Mouse (Mus musculus) right cerebral cortex, postnatal 10 days (tissue): Measurements from ENCODE around the gene Gm609.
"Not testable (repeated sequence)": the region's sequence is repeated elsewhere in the genome, so short reads cannot be mapped to it uniquely, and the experiment has no call there.

Source experiments
- DNase-seq, 2 experiments: peaks; one replicate each; pipeline ENCODE4 v3.0.0; 2021; ENCODE audit warnings: low spot score in 2 of 2

Gene Gm609

DNA sequence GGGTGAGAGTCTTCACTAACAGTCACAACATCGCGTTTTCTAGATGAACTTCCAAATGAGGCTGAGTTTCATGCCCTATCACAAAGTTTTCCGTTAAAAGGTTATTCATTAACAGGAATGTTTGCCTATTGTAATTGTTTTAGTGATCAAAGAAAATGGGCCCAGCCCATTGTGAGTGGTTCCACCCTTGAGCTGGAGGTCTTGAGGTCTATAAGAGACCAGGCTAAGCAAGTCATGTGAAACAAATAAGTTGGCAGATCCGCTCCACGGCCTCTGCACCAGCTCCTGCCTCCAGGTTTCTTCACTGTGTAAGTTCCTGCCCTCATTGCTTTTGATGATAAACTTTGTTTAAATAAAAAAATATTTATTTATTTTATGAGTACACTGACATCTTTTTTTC is at the start of gene Gm609:
Gene Gm609 (minus strand): TSS at position 43 of the 400 bp plus-strand sequence.
- no peak for DNase-seq

DNA sequence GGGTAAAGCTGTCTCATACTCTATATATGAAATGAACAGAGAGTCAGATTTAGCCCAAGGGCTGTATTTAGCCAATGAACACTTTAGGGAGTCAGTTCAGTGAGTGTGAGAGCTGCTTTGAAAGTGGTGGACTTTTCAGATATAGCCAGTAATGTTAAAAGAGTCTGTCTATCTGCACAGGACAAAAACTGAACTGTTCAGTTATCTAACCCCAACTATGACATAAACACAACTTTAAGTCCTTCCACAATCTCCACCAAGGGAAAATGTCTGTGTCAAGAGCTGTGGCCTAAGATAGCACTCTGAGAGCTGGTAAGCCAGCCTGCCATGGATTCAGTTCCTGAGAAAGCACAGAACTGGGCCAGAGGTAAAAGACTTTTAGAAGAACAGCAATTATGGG is 49.3 kb upstream of the Gm609 start:
- no peak for DNase-seq

DNA sequence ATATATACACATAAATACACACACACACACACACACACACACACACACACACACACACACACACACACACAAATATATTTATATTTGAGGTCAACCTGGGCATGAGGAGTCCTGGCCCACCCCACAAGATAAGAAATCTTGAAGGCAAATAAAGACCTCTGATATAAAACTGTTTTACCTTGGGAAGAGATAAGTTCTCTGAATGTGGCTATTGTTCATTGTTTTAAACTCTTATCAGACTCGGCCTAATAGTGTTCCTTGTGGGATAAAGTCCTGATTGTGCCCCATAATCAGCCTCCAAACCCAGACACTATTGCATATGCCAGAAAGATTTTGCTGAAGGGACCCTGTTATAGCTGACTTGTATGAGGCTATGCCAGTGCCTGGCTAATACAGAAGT is 45.6 kb upstream of the Gm609 start:
- DNase-seq, result not testable (repeated sequence)

DNA sequence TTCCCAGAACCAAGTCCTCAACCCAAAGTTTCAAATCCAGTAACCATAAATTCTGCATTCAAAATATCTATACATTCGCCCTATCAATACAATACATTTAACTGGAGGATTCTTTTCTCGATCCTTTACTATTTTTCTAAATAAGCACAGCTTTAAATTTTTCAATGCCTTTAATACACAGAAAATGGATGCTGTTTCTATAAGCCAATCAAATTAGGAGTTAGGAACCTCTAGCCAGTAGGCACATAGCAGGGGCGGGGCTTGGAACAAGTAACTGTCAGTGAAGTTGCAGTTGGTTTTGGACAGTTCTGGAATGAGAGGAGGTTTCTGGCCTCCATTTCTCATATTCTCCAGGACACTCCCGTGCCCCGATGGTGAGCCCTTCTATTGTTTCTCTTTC is 42.2 kb upstream of the Gm609 start, which contains the start of gene Slc9c1:
Gene Slc9c1 (plus strand): TSS at position 301 of the 400 bp plus-strand sequence.
- DNase-seq, result no peak

DNA sequence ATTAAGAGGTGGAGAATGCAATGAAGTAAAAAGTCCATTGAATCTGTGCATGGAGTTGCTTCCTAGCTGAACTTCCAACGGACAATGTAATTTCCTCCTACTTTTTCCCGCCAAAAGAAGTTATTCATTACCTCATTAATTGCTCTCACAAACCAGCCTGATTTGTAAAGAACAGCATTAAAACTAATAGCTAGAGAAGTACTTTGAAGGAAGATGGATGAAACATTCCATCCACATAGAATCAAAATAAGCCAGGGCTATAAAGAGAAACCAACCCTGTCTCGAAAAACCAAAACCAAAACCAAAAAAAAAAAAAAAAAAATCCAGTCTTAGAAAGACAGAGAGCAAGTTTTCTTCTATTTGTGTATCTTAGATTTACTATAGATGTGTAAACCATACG is 39.2 kb upstream of the Gm609 start, which contains the start of gene Gm17783:
Gene Gm17783 (minus strand): TSS at position 101 of the 400 bp plus-strand sequence.
- DNase-seq, result no peak

DNA sequence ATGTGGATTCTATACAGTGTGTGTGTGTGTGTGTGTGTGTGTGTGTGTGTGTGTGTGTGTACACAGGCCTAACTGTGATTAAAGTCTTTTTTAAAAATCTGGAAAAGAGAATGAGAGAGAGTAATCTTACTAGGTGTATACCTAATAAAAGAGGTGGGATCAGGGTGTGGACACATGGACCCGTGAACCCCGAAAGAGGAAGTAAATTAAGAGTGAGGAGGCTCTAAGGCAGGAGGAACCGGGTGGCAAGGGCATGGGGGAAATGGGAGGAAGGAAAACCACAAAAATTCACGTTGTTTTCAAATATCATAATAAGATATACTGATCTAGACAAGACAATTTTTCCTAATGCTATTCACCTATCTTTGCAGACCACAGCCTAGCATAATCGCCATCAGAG is 32.8 kb upstream of the Gm609 start:
- DNase-seq, result no peak

DNA sequence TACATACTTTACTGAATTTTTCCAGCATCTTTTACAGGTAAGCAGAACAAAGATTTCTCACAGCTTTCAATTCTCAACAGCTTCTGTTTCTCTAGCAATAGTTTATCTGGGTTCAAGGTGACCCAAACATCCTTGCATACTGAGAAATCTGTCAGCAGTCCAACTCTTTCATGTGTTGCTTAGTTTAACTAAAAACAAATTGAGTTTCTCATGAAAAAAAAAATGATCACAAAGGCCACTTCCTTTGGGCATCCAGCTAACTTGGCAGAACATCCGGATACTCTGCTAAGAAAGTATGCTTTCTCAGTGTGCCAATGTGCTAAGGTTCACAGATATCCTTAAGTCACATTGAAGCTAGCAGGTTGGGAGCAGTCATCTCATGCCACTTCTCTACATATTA is 2.6 kb upstream of the Gm609 start:
- no peak for DNase-seq

DNA sequence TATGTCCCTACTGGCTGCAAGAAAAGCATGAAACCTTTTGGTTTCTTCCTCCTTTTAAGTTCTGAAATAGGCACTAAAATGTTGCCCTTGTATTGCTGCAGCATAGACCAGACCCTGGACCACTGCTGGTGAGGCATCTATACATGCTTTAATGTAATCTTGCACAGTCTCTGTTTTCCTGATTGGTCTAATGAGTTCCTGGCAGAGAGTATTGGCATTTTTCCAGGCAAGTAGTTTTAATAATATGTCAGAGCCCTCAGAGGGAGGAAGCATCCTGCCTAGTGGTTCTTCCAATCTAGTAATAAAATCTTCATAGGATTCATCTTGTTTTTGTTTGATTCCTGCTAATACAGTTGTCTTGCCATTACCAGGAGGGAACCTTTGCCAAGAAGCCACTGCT is 15.8 kb downstream of the Gm609 start:
- no peak for DNase-seq

DNA sequence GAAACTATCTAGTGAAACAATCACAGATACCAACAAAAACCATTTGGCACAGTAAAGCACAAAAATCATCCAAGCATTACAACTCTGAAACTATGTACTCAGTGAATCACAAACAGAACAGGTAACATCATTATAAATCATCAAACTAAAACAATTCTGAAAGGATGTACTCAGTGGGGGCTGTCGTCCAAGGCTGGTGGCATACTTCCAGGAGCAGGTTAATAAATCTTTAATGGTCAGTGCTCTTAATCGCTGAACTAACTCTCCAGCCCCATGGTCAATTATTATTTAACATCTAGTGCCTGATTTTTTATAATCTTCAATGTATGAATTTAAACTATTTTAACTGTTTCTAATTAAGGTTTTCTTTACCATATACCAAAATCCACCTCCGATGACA is 20.9 kb downstream of the Gm609 start:
- DNase-seq, result not testable (repeated sequence)

DNA sequence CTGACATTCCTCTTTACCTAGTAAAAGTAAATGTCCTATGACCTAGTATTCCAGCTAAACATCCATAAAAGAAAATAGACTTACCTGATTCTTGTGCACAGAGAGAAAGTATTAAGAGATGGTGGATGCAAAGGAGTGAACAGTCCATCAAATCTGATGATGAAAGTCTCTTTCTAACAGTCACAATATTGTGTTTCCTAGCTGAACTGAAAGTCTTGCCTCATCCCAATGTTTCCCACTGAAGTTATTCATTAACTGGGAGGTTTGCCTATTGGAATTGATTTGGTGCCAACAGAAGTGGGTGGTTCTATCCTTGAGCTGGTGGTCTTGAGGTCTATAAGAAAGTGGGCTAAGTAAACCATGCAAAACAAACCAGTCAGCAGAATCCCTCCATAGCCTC is 38.0 kb downstream of the Gm609 start:
- no peak for DNase-seq

DNA sequence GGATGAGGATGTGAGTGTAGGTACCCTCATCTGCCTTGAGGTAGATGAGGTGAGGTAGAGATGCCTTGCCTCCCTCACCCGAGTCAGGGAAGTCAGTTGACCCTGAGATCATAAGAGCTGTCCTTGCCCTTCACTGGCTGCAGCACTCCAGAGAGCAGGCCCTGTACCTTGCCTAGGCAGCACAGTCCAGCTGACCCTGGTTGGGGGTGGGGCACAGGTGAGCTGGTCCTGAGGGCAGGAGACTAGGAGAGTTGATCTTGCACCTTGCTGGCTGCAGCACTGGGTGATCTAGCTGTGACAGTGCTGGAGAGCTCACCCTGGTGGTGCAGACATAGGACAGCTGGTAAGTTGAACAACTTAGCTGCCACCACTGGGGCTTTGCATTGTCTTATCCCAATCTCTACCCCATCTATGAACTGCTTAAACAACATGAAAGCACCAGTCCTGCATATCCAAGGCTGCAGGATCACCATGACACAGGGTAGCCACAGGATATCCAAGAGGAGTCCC is 55.5 kb downstream of the Gm609 start:
- DNase-seq, result no peak

DNA sequence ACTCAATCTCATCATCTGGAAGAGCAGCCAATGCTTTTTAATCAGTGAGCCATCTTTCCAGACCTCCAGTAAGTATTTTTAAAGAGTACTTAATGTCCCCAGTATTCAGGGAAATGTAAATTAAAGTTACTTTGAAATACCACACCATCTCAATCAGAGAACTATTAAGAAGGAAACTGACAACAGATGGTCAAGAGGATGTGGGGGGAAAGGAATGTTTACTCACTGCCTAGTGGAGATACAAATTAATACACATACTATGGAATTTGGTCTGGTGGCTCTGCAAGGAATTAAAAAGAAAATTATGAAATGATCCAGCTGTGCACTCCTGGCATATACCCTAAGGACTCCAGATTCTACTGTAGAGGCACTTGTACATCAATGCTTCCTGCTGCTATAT is 57.2 kb downstream of the Gm609 start:
- no peak for DNase-seq

DNA sequence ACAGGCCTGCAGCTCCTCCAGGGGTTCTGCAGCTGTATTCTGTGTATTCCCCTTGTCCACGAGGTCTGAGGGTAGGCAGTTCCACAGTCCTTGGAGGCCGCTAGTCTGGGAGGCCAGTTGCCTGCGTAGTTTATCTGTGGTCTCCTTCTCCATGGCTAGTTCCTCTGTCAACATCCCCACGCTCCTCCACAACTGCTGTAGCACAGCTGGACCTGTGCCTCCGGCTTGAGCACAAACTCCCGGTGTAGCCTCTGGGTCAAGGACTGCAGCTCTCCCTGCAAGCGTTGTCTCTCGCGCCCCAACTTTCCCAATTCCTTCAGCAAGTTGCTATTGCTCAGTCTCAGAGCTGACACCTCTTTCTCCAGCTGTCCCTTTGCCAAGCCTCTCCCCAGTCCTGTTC is 65.1 kb downstream of the Gm609 start:
- DNase-seq, result no peak

DNA sequence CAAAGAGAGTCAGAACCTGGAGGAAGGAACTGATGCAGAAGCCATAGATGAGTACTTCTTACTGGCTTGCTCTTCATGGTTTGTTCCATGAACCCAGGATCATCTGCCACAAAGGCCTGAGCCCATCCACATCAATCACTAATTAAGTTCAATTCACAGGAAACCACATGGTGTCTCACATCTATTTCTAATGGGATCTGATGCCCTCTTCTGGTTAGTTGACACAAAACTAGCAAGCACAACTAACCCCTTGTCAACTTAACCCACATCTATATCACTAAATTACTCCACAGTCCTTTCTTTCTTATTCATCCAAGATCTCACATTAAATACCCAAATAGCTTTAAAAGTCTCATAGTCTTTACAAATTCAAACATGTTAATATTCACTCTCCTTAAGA is 79.3 kb downstream of the Gm609 start:
- DNase-seq, result no peak

DNA sequence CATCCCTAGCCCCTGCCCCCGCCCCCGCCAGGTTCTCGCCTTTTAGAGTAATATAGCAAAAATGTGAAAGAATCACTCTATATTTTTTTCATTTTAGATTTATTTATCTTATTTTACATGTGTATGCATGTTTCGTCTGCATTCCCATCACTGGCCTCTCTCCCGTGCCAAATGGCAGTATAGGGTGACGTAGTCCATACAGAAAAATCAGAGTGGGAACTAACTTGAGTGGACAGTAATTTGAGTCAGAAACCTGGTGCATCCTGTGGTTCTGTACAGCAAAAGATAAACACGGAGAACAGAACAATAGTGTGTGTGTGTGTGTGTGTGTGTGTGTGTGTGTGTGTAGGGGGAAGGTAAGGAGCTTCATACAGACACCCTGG is 83.7 kb downstream of the Gm609 start:
- DNase-seq, result not testable (repeated sequence)

DNA sequence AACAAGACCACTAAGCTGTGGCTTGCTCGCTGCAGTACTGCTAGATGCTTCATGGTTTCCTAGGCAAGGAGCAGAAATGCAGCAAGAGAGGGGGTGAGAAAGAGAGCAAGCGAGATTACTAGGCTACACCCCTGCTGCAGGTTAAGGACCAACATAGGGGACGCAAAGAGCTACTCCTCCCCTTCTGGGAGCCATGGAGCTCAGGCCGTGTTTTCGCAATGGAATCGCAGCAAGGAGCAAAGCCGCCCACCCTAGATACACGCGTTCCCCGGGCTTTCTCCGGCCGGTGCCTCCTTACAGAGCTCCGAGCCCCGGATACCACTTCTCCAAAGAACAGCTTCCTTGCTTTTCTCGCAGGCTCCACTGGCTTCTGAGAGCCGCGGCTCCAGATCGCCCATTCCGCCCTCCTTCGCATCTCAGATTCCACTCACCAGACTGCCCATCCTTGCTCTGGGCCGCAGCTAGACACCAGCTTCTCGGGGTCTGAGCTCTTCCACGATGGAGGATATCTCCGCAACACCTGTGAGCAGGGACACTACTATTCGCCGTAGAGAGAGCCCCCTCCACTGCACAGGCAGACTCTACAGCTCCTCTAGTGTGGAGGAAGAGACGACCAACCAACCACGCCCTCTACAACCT is 84.2 kb downstream of the Gm609 start, which contains the start of gene Cd200:
Gene Cd200 (minus strand): TSS at position 629 of the 639 bp plus-strand sequence.
- DNase-seq, result peak; percentile 81 to 83

DNA sequence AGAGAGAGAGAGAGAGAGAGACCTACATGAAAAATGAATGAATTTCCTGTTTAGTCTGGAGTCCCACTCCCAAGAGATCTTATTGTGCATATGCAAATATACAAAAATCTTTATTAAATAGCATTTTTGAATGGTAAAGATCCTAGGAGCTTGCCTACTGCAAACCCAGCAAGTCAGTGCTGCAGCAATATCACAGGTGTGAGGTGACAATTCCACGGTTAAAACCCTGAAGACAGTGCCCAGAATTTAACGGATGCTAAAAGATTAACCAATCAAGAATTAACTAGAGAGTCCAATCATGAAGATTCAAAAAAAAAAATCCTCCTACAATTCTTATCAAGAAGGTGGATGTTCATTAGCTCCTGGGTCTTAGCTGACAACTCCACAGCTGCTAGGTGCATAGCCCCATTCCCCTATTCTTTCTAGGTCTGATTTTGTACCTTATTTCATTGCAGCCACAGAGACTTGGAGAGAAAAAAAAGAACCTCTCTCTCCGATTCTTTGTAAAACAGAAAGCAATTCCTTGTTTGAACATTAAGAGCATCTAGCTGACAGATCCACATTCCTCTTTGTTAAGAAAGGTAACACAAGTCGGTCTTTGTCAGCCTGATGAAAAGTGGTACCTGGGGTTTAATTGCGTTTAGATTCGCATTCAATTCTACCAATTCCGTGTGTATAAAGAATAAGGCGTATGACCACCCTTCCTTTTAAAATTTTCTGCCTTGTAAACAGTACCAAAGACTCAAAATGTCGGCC is 84.9 kb downstream of the Gm609 start:
- no peak for DNase-seq

DNA sequence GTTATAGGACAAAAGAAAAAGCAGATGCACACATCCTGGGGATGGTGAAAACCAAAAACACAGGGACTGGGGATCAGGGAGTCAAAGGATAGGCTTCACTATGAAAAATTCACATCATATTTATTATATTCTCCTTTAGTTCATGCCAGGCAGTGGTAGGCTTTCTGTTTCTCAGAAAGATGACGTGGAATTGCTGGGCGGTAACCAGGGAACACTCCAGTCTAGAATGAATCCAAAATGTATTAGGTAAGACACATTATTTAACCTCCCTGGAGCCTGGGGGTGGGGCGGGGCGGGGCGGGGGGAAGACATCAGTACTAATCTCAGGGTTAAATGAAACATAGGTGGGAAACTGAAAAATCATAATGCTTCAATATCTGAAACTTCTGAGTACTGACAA is 85.7 kb downstream of the Gm609 start:
- DNase-seq, result peak in 1 of 2 experiments; percentile 35

DNA sequence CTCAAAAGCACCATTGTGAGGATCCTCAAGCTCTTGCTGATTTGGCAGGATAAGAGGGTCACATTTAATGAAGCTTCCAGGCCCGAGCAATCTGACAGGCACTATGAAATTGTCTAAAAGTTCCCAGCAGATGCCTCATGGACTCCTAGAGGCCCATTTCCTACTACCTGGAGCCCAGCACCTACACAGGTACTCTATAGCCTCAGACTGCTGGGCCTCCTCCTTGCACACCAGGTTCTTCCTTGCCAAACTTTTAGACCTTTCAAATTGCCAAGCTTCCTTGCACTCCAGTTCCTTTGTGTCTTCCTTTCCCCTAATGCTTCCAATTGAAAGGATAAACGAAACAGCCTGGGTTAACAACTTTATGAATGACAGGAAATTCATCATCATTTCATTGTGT is 89.8 kb downstream of the Gm609 start:
- no peak for DNase-seq

DNA sequence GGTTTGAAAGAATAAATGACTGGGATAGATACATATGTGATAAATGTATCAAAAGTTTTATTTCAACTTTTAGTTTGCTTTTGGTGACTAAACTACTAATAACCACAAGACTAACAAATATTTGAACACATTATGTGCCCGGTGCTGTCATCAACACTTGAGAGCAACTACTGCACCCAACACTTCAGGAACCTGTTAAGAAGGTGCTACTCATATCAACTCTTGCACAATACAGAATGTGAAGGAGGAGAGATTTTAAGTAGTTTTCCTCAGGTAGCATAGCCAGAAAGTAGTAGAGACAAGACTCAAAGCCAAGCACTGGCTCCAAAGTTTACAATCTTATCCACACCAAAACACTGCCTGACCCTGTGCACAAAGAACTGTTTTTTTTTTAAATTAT is 90.7 kb downstream of the Gm609 start:
- DNase-seq, result no peak

DNA sequence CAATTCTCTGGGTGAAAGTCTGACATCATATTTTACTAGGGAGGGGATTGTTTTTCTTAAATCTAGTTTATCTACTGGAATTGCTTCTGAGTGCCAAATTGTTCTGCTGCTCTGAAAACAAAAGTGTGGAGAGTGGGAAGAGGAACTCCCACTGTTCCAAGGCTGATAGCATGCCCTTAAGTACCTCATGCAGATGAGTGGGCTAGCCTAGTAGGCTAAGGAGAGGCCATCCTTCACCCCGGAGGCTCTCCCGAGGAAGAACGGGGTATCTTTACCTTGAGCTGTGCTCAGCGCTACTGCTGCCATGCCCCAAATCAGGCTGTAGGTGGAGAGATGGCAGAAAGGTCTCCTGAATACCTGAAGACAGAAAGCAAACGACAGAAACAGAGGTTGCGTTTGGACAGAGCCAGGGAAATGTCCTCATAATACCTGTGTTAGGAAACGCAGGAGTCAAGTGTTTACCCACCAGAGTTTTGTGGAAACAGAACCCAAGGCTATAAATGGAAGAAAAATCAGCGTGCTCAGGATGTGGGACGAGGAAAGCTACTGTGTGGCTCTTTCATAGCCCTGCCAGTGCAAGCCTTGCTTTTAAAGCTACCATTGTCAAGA is 92.7 kb downstream of the Gm609 start:
- DNase-seq, result no peak

DNA sequence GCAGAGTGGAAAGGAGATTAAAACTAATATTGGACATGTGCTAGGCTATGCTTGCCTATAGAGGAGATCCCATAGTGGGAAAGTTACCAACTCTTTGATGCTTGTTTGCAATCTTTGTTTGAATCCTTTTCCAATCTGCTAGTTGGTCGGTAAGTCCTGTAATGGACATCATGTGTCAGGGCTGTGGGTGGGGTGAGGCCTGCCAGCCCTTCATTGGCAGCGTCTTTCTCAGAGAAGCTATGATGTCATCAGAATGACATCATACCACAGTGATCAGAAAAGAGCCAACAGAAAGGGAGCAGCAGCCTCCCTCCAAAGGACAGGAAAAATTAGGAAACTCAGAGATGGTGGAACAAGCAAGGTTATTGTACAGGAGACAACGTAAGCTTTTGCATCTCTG is 93.4 kb downstream of the Gm609 start:
- DNase-seq, result no peak

DNA sequence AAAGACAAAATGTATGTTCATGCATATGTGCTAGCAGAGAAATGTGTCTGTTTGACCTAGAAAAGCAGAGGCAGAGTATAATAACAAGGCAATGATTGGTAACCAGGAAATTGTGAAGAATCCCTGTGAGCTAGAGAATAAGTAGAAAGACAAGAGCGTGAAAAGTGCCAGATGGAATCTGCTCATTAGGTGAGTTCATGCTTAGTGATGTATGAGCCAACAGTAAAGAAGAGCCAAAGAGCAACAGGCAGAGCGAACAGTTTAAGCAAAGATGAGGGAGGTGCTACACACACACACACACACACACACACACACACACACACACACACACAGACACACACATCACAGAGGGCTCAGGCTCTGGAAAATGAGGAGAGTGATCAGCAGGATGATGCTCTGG is 95.3 kb downstream of the Gm609 start:
- no peak for DNase-seq
